Mouse (Mus musculus) MEL (cell line): ENCODE data around the gene Syap1. TPM values are rescaled to one million over a fixed set of nuclear protein-coding genes. Genes with fewer than 3 reads are reported as not detected.
"Not testable (repeated sequence)": the region's sequence is repeated elsewhere in the genome, so short reads cannot be mapped to it uniquely, and the experiment has no call there.

Experiments used
- DNase-seq: peaks from one replicate; pipeline ENCODE4 v3.0.0; 2011; ENCODE audit warnings: low read depth, low spot score
- H3K27ac ChIP-seq: 2 replicates; pipeline ENCODE4 v1.5.1; 2012; ENCODE audit warnings: low read depth, mild to moderate bottlenecking, control low read depth, low read length, moderate library complexity; ENCODE audit not compliant: control insufficient read depth
- H3K27me3 ChIP-seq, 2 experiments: fragments of 150-350 bp in 1 of 2; sonication (generic) in 1 of 2; 2 replicates each; pipeline ENCODE4 v1.6.1; 2012; ENCODE audit warnings: low read length in 2 of 2, mild to moderate bottlenecking in 2 of 2, improper control_type of control experiment in 1 of 2, moderate library complexity in 1 of 2; ENCODE audit not compliant: insufficient read depth in 2 of 2, control insufficient read depth in 1 of 2
- H3K36me3 ChIP-seq, 2 experiments: 2 replicates each; pipeline ENCODE4 v1.6.1; 2012 to 2014; ENCODE audit warnings: low read length in 2 of 2, improper control_type of control experiment in 1 of 2, inconsistent platforms in 1 of 2, mild to moderate bottlenecking in 1 of 2; ENCODE audit not compliant: insufficient read depth in 2 of 2, control insufficient read depth in 1 of 2
- H3K4me1 ChIP-seq, 2 experiments: fragments of 150-350 bp in 1 of 2; sonication (generic) in 1 of 2; 2 replicates each; pipeline ENCODE4 v1.6.1; 2012; ENCODE audit warnings: low read length in 2 of 2, improper control_type of control experiment in 1 of 2, mild to moderate bottlenecking in 1 of 2; ENCODE audit not compliant: insufficient read depth in 2 of 2, control insufficient read depth in 1 of 2
- H3K4me3 ChIP-seq, 2 experiments: fragments of 150-350 bp in 1 of 2; sonication (generic) in 1 of 2; 2 replicates each; pipeline ENCODE4 v1.5.1; 2012; ENCODE audit warnings: low read depth in 2 of 2, low read length in 2 of 2, mild to moderate bottlenecking in 2 of 2, moderate library complexity in 2 of 2, control low read depth in 1 of 2, improper control_type of control experiment in 1 of 2; ENCODE audit not compliant: control insufficient read depth in 1 of 2, insufficient read depth in 1 of 2
- H3K79me2 ChIP-seq: 2 replicates; pipeline ENCODE4 v1.6.1; 2012; ENCODE audit warnings: mild to moderate bottlenecking, low read length, moderate library complexity; ENCODE audit not compliant: control insufficient read depth, poor library complexity, insufficient read depth
- H3K9ac ChIP-seq: 2 replicates; pipeline ENCODE4 v1.6.1; 2012; ENCODE audit warnings: low read depth, mild to moderate bottlenecking, control low read depth, low read length, moderate library complexity; ENCODE audit not compliant: control insufficient read depth, poor library complexity, severe bottlenecking
- H3K9me3 ChIP-seq: fragments of 150-350 bp; sonication (generic); replicated peaks from 2 replicates; pipeline ENCODE4 v1.6.1; 2012; ENCODE audit warnings: mild to moderate bottlenecking, low read length, improper control_type of control experiment, moderate library complexity; ENCODE audit not compliant: insufficient read depth
- CHD1 ChIP-seq: IDR thresholded peaks from 2 replicates; pipeline ENCODE4 v1.6.1; 2012; ENCODE audit warnings: low read depth, mild to moderate bottlenecking, inconsistent platforms, low read length, improper control_type of control experiment
- GATA1 ChIP-seq: IDR thresholded peaks from 2 replicates; pipeline ENCODE4 v1.6.1; 2011; ENCODE audit warnings: low read depth, low read length, improper control_type of control experiment
- KAT2A ChIP-seq: conservative IDR thresholded peaks from 2 replicates; pipeline ENCODE4 v1.6.1; 2012; ENCODE audit warnings: low read depth, low read length, improper control_type of control experiment, inconsistent platforms
- MEF2A ChIP-seq: IDR thresholded peaks from 2 replicates; pipeline ENCODE4 v1.6.1; 2014; ENCODE audit warnings: low read depth, mild to moderate bottlenecking, inconsistent platforms, low read length, improper control_type of control experiment; ENCODE audit not compliant: poor library complexity, insufficient replicate concordance, severe bottlenecking; ENCODE audit errors: extremely low read depth
- MXI1 ChIP-seq: IDR thresholded peaks from 2 replicates; pipeline ENCODE4 v1.6.1; 2011; ENCODE audit warnings: mild to moderate bottlenecking, low read depth, low read length, improper control_type of control experiment
- MYB ChIP-seq: IDR thresholded peaks from 2 replicates; pipeline ENCODE4 v1.6.1; 2011; ENCODE audit warnings: mild to moderate bottlenecking, low read depth, low read length, improper control_type of control experiment
- MYC ChIP-seq: IDR thresholded peaks from 2 replicates; pipeline ENCODE4 v1.6.1; 2011; ENCODE audit warnings: low read depth, mild to moderate bottlenecking, low read length, improper control_type of control experiment, moderate library complexity
- POLR2AphosphoS2 ChIP-seq: IDR thresholded peaks from 2 replicates; pipeline ENCODE4 v1.6.1; 2011; ENCODE audit warnings: low read length, improper control_type of control experiment
- RAD21 ChIP-seq: IDR thresholded peaks from 2 replicates; pipeline ENCODE4 v1.6.1; 2011; ENCODE audit warnings: mild to moderate bottlenecking, low read depth, low read length, improper control_type of control experiment
- TCF12 ChIP-seq: IDR thresholded peaks from 2 replicates; pipeline ENCODE4 v1.6.1; 2014; ENCODE audit warnings: low read depth, mild to moderate bottlenecking, inconsistent platforms, low read length, improper control_type of control experiment, moderate library complexity
- ZMIZ1 ChIP-seq: IDR thresholded peaks from 2 replicates; pipeline ENCODE4 v1.6.1; 2012; ENCODE audit warnings: low read depth, mild to moderate bottlenecking, inconsistent platforms, low read length, improper control_type of control experiment, moderate library complexity
- ZNF384 ChIP-seq: IDR thresholded peaks from 2 replicates; pipeline ENCODE4 v1.6.1; 2012; ENCODE audit warnings: low read depth, mild to moderate bottlenecking, inconsistent platforms, low read length, improper control_type of control experiment
- polyA plus RNA-seq, 2 experiments: library from polyadenylated mRNA; stranded (reverse) in 1 of 2; unstranded in 1 of 2; fragments of >175 nt in 1 of 2; fragments of >200 nt in 1 of 2; gene quantifications; 2 replicates each; pipeline versions ENCODE4 v1.2.1 to v1.2.4; 2012; ENCODE audit warnings: low replicate concordance in 2 of 2, low read depth in 1 of 2; ENCODE audit not compliant: insufficient read length in 2 of 2, insufficient read depth in 1 of 2, missing spikeins in 1 of 2
- total RNA-seq: library from RNA; depleted of rRNA; stranded (reverse); fragments of 300-350 nt; gene quantifications from 2 replicates; pipeline ENCODE4 v1.2.3, GENCODE M21; 2012

Syap1 gene
- total and polyA plus RNA-seq, 3 experiments, result 15.6 to 19.1 TPM; not detected in 1

DNA sequence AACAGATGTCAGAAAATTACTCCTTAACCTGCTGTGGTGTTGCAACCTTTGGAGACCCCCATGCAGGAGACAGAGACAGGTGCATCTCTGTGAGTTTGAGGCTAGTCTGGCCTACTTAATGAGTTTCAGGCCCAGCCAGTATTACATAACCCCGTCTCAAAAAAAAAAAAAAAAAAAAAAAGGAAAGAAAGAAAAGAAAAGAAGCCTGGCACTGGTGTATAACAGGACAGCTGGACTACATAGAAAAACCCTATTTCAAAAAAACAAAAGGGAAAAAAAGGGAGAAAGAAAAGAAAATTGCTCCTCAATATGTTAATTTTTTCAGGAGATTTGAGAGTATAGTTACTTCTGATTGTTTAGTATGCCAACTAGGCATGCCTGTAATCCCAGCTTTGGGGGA, 57.2 kb downstream of the Syap1 start:
- H3K36me3 ChIP-seq, result peaks cover 0 to 26% of the 10 kb centered on the region in 2 experiments
- peaks cover 18% of the 10 kb centered on the region for H3K79me2 ChIP-seq
- no peak for DNase-seq
- H3K27me3 ChIP-seq, result no peaks in the 10 kb centered on the region
- peaks cover 6 to 13% of the 10 kb centered on the region in 2 experiments for H3K4me1 ChIP-seq
- H3K27ac ChIP-seq, result no peak overlapping the region
- H3K4me3 ChIP-seq, result no peak overlapping the region
- TF ChIP-seq MYB (no peak), CHD1 (no peak), ZNF384 (peak; percentile 55), GATA1 (no peak), MXI1 (0 out of 2 replicates have a peak, but pooled peaks have one; percentile 4), KAT2A (no peak)
- no peaks in the 10 kb centered on the region for H3K9me3 ChIP-seq
- H3K9ac ChIP-seq, result no peak overlapping the region

DNA sequence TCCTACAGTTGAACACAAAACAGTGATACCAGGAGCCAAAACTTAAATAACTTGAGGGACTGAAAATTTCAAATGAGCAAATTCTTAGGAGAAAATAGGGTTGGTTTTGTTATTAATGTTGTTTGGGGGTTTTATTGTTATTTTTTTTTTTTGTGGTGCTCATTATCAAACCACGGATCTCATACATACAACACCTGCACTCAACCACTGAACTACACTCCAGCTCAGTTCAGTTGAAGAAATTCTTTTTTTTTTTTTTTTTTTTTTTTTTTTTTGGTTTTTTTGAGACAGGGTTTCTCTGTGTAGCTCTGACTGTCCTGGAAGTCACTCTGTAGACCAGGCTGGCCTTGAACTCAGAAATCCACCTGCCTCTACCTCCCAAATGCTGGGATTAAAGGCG, 57.9 kb downstream of the Syap1 start:
- H3K4me3 ChIP-seq, result peak overlapping the region in 1 of 2 experiments; percentile 86; a peak in 2 of 4 replicates
- peaks cover 24% of the 10 kb centered on the region for H3K79me2 ChIP-seq
- not testable (repeated sequence) for H3K27ac ChIP-seq, H3K9me3 ChIP-seq, H3K27me3 ChIP-seq
- TF ChIP-seq ZNF384, result peak; percentile 84
- peak; percentile 17 for DNase-seq
- H3K36me3 ChIP-seq, result peaks cover 0 to 26% of the 10 kb centered on the region in 2 experiments
- peak overlapping the region; percentile 73 for H3K9ac ChIP-seq
- H3K4me1 ChIP-seq, result peaks cover 6 to 13% of the 10 kb centered on the region in 2 experiments

DNA sequence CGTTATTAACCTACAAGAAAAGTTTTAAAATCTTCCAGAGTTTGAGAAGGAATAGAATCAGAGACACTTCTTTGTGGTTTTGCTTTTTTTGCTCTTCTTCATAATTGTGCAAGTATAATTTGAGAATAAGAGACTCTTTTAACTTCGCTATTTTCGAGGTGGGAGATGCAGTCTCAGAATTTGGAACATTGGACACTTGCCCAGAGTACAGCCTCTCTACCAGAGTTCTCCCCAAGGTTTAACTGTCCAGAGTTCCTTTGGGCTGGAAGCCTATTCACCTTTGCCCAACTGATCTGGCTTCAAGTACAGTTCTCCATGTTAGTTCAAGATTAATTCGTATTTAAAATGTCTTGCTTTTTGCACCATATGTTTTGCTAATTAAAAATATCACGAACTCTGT, 58.5 kb downstream of the Syap1 start:
- no peaks in the 10 kb centered on the region for H3K27me3 ChIP-seq
- no peak for DNase-seq
- H3K36me3 ChIP-seq, result peaks cover 0 to 26% of the 10 kb centered on the region in 2 experiments
- peak overlapping the region; percentile 71 for H3K27ac ChIP-seq
- H3K9me3 ChIP-seq, result no peaks in the 10 kb centered on the region
- peaks cover 26% of the 10 kb centered on the region for H3K79me2 ChIP-seq
- peak overlapping the region; percentile 66 to 86 for H3K4me3 ChIP-seq
- TF ChIP-seq TCF12, result no peak
- no peak for TF ChIP-seq MYC
- no peak for TF ChIP-seq ZMIZ1
- no peak for TF ChIP-seq POLR2AphosphoS2
- no peak for TF ChIP-seq MEF2A
- TF ChIP-seq RAD21, result no peak
- peaks cover 6 to 13% of the 10 kb centered on the region in 2 experiments for H3K4me1 ChIP-seq
- H3K9ac ChIP-seq, result peak overlapping the region; percentile 73
